Mouse (Mus musculus) adrenal gland, adult 18-20 months (tissue): ENCODE data around the gene Saal1. TPM values are rescaled to one million over a fixed set of nuclear protein-coding genes. Genes with fewer than 3 reads are reported as not detected.
"Not testable (repeated sequence)": the region's sequence is repeated elsewhere in the genome, so short reads cannot be mapped to it uniquely, and the experiment has no call there.

Source experiments
- DNase-seq, 2 experiments: peaks; one replicate each; pipeline ENCODE4 v3.0.0; 2021 to 2022; ENCODE audit warnings: low spot score in 2 of 2
- long read RNA-seq, 2 experiments: library from polyadenylated mRNA; stranded (forward); transcript quantifications; one replicate each; pipeline ENCODE4 v2.0.0; 2021
- total RNA-seq, 2 experiments: library from RNA; stranded (reverse); gene quantifications; 1 replicate in 1 of 2; 2 replicates in 1 of 2; pipeline ENCODE4 v1.2.3; 2021

Gene Saal1
- 1 to 10 TPM; 6.5 to 7.8 TPM for total RNA-seq
- long read RNA-seq, experiment 1, full-length matches to known transcripts, result 8 of 9 reads
- long read RNA-seq, experiment 1, partial matches to known transcripts, result 0 of 9 reads
- long read RNA-seq, experiment 1, other reads (novel, unspliced or antisense), result 1 of 9 reads
- long read RNA-seq, experiment 2, full-length matches to known transcripts, result 27 of 32 reads
- long read RNA-seq, experiment 2, partial matches to known transcripts, result 2 of 32 reads
- long read RNA-seq, experiment 2, other reads (novel, unspliced or antisense), result 3 of 32 reads

DNA sequence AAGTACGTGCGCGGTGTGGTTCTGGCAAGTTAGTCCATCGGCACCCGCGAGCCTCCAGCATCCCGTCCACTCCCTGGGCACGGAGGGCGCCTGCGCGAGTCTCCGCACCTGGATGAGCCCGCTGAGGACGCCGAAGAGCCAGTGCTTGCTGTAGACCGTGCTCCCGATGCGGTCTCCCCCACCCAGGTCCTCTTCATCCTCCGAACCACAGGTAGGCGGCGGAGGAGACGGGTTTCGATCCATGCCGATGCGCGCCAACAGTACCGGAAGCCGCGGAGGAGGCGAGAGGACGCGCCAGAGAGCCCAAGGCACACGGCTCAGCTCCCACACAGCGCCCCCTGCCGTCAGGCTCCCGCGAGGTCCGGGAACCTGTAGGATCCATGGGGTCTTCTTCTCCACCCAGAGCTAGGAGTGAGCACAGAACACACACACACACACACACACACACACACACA, at the start of gene Saal1:
Gene Saal1 (minus strand): TSS at position 291 of the 455 bp plus-strand sequence.
- DNase-seq, result peak; percentile 84 to 87

DNA sequence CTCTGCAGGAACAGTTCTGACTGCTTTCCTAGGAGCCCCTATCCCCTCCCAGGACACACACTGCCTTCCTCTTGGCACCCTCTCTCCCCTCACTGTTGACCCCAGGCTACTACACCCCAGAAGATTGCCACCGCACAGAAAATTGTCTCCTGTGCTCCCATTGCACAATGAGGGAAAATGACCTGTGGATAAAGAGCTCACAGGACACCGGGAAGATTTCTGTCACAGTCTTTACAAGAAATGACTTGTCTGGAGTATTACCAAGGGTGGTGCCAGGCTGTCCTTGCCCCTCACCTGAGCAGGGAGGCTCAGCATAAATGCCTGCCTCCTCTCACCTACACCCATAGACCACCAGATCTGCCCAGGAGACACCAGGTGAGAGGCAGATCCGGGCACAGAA, 41.0 kb upstream of the Saal1 start, which contains the start of gene Saa2:
Gene Saa2 (plus strand): TSS at position 301 of the 400 bp plus-strand sequence.
- no peak for DNase-seq

DNA sequence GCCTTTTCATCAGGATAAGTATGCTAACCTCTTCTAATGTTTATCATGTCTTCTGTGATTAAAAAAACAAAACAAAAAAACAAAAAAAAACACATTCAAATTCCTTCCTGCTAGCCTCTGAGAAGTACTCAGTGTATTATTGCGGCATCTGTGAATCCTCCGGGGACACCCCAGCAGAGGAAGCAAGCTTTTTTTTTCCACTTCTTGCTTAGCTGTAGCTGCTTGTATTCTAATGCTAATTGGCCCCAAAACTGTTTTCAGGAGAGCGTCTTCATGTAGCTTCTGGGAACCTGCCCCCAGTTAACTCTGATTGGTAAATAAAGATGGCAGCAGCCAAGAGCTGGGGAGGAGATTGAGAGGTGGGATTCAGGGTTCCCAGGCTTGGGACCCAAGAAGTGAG, 38.0 kb upstream of the Saal1 start:
- no peak for DNase-seq

DNA sequence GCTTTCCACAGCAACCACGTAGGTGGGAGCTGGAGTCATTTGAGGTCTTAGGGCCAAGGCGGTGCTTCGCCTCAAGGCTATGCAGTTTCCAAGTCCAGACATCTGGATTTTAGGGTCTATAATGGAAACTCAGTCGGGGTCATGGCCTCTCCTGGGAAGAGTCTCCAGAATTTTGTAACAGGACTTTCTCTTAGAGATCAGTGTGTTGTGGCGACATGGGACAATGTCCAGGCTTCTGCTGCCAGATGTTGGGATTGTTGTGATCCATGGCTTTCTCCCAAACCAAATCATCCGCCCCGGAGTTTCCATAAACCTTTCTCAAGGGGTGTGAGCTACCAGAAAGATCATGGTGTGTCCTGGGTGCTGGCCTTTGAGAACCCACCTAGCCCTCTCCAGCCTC, 35.9 kb upstream of the Saal1 start:
- no peak for DNase-seq

DNA sequence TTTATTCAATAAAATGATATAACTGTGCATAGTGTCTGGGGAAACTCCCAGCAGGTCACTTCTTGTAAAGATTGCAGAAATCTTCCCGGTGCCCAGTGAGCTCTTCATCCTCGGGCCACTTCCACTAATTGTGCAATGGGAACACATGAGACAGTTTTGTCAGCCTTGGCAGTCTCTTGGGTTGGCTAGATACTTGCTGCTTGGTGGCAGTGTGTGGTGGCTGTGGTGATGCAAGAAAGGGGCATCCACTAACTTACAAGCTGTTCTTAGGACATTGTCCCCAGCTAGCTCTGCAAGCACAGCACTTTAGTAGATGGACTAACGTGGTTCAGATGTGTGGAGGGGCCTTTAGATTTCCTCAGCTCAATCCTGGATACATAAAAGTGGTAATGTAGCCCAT, 35.3 kb upstream of the Saal1 start:
- DNase-seq, result peak in 1 of 2 experiments; percentile 27

DNA sequence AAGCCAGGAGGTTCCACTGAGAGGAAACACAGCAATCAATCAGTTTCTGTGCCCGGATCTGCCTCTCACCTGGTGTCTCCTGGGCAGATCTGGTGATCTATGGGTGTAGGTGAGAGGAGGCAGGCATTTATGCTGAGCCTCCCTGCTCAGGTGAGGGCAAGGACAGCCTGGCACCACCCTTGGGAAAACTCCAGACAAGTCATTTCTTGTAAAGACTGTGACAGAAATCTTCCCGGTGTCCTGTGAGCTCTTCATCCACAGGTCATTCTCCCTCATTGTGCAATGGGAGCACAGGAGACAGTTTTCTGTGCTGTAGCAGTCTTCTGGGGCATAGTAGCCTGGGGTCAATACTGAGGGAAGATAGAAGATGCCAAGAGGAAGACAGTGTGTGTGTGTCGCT, 32.4 kb upstream of the Saal1 start, which contains the start of gene Saa1:
Gene Saa1 (minus strand): TSS at position 101 of the 400 bp plus-strand sequence.
- DNase-seq, result not testable (repeated sequence)

DNA sequence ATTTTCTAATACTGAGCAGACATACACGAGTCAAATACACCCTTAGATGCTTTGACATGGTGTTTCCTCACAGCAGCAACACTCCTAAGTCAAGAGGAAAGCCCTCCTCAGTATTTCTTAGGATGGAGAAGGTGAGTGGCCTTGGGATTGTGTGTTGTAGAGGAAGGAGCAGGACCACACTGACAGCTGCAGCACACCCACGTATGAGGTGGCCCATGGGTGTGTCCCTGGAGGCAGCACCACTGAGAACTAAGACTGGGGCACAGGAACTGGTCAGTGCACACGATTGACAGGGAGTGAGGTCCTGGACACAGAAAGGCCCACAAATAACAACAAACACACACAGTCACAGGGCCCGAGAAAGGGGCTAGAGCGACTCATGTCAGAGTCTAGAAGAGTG, 29.6 kb upstream of the Saal1 start:
- DNase-seq, result not testable (repeated sequence)

DNA sequence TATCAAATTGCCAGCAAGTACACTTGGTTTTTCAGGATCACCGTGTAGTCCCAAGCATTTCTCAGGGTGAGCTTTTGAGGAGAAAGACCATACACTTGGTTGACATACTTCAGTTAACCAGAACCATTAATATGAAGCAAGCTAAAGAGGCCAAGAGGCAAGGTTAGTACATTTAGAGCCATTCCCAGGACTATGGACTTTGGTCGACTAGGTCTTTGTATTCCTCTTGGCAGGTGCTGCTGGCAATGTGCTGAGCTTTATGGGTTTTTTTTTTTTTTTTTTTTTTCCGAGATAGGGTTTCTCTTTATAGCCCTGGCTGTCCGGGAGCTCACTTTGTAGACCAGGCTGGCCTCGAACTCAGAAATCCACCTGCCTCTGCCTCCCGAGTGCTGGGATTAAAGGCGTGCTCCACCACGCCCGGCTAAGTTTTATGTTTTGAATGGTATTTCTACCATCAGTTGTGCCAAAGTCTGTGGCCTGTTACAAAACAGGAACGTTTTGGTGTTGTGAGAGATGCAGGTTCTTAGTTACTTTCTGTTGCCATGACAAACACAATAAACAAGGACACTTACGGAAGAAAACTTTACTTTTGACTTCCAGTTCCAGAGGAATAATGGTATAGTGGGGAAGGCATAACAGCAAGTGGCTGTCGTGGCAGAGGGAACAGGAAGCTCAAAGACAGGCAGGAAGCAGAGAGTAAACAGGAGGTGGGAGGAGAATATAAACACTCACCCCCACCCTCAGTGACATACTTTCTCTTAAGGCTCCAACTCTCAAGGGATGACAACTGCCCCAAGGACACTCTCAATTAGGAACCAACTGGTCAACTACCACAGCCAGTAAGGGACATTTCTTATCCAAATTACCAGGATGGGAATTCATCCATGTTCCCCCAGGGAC, 28.3 kb upstream of the Saal1 start:
- DNase-seq, result no peak

DNA sequence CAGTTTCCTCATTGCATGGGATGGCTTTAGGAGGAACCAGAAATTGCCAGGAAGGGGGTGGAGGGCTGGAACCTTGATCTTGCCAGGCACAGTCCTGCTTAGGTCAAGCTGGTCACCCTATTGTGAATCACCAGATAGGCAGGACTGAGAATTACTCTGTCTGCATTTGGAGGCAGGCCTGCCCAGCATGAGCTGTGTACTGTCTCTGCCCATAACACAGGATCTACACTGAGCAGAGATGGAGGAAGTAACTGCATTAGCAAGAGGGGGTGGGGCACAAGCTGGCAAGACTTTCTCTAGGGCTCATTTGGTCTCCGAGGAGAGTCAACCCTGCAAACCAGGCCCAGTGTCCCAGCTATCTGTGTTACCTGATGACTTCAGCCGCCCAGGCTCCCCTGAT, 24.5 kb upstream of the Saal1 start:
- DNase-seq, result no peak

DNA sequence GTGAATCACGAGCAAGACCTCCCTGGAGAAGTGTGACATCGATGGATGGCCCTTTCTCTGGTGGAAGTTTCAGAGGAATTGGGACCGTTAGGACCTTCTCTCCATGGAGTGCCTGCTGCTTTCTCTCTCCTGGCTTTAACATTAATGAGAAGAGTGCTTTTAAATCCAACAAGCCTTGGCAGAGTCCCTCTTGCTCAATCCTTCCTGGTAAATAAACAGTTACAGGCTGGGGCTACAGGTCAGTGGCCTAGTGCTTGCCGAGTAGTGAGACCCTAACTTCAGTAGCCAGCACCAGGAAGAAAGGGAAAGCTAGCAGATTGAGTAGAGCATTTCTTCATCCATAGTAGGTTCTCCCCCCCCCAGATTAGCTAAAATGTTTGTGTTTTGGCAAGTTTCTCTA, 22.0 kb upstream of the Saal1 start, which contains the start of gene Saa4:
Gene Saa4 (minus strand): TSS at position 146 of the 400 bp plus-strand sequence.
- no peak for DNase-seq

DNA sequence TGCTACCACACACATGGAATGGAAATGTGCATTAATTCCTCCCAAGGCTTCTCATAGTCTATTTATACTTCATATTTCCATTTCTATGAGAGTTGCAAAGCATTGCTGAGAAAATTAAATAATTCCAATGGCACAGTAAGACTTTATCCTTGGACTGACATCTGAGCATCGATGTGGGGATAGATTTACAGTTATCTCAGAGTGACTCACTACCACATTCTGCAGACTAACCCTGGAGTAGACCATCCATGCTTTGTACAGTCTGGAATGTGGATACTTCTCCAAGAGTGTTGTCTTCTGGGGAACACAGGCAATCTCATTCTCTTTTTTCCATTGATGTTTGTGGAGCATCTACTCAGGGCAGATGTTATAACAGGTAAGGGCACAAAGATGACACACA, 17.1 kb upstream of the Saal1 start:
- DNase-seq, result no peak

DNA sequence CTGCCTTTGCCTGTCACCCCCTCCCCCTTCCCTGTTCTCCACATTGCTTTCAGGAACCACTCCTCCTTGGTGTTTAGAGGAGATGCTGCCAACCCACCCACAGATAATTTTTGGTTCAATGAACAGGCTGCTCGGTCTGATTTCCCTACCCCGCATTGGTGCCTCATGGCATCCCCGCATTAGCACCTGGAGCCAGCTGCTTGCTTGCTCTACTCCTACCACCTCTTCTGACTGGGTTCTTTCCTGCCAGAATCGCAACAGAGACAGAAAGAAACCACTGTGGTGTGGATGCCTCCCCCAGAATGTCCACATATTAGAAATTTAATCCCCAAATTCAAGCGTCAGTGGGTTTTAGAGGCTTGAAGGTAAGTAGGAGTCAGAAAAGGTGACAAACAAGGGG, 13.9 kb upstream of the Saal1 start:
- DNase-seq, result no peak

DNA sequence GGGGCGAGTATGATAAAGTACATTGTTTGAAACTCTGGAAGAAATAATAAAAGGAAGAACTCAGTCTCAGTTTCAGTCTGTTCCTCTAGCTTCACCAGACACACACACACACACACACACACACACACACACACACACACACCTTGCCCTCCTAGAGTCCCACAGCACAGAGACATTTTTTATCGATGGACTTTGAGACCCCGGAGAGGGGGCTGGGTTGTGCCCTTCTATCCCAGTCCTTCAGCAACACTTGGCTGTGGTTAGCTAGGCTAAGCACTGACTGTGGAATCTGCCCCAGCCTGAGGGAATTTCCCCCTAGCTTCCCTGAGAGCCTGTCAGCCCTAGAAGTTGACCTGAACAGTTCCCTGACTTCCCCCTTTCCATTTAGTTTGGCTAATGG, 13.4 kb upstream of the Saal1 start:
- no peak for DNase-seq

DNA sequence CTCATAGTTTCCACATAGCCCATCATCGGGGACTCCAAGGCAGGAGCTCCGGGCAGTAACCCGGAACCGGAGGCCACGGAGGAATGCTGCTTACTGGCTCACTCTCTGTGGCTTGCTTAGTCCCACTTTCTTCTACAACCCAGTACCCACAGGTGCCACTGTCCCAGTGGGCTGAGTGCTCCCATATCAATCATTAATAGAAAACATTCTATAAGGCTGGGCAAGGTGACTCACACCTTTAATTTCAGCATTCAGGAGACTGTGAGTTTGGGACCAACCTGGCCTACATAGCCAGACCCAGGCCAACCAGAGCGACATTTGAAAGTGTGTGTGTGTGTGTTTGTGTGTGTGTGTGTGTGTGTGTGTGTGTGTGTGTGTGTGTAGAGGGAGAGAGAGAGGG, 12.9 kb upstream of the Saal1 start:
- no peak for DNase-seq

DNA sequence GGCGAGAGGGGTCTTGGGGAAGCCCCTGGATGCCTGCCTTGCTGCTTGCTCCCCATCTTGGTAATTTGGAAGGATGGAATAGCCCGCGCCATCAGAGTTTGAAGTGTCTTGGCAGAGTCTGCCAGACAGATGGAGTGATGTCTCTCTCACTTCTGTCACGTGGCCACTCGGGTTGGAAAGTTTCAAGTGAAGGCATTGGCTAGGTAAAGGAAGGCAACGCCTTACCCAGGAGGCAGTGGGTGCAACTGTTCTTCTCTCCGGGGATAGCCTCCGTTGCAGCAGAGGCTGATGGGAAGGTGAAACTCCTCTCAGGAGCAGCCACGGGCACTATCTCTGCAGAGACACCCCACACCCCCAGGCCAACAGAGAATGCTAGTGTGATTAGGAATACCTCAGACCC, 10.0 kb upstream of the Saal1 start:
- DNase-seq, result no peak

DNA sequence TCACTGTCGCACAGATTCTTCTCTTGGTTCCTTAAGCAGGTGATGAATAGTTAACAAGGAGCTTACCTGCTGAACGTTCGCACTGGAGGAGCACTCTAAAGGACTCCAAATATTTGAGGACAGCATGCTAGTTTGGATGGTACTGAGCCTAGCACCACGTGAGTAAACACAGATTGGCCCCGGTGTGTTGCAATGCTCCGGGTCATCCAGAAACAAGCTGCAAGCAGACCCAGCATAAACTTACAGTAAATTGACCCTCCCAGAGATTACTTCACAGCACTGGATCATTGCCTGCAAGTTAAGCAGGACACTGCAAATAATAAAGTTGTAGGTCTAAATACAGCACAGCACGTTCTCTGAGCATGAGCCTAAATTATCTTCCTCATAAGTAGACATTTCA, 9.0 kb upstream of the Saal1 start:
- no peak for DNase-seq

DNA sequence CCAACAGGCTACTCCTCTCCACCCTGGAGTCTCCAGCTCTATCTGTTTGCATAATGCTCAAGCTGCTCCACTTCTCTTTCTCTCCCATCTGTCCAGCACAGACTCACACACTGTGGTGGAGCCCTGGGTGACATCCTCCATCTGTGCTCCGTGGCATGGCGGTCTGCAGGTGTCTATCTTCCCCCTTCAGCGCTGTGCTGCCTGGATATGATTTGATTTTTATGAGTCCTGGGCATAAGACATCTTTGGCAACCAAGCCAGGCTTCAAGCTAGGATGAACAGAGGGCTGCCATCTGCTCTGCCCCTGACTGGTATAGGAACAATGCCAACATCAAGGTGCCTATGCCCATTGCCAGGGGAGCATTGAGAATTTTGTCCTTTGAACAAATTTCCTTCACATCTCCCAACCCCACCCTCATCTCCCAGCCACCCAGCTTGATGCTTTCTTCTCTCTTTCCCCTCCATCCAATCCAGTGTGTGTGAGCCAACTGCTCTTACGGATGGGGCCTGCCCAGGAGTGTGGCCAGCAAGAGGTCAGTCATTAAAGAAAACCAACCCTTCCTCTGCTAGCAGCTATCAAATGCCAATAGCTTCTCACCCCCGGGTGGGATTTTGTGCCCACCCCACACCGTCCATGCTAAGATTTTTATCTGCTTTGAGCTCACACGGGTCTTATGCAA, 8.3 kb upstream of the Saal1 start:
- DNase-seq, result no peak

DNA sequence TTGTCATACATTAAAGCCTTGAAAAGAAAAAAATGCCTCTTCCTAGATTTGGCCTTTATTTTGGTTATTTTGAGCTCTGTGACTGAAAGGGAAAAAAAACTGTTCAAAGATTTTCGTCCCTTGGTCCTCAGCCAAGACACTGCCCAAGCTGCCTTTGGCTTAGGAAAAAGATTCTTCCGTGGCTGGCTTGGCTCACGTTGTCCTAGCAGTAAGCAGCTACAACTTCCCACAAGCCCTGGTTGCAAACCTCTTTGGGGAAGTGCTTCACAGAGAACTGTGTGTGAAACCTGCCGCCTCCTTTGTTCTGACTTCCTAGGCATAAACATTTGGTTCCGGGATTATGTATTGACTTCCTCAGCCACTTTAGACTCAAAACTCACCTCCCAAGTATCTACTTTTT, 6.4 kb upstream of the Saal1 start:
- peak in 1 of 2 experiments; percentile 17 for DNase-seq

DNA sequence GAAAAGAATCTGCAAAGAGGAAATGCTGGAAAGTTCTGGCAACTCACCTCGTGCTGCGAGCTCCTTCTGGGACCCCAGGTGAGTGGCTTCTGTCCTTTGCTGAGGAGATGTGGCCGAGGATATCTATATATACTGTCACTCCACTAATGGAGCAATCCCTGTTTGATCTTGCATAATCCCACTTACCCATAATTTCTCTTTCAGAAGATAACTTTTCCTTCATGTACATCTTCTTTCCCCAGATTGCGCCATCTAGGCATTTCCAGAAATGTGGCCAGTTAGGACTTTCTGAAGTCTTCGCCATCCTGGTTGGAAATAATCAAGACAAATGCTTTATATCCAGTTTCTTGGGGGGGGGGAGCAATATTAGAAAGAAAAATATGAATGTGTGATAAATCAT, 5.1 kb upstream of the Saal1 start, which contains the start of gene Saa3:
Gene Saa3 (minus strand): TSS at position 101 of the 400 bp plus-strand sequence.
- no peak for DNase-seq

DNA sequence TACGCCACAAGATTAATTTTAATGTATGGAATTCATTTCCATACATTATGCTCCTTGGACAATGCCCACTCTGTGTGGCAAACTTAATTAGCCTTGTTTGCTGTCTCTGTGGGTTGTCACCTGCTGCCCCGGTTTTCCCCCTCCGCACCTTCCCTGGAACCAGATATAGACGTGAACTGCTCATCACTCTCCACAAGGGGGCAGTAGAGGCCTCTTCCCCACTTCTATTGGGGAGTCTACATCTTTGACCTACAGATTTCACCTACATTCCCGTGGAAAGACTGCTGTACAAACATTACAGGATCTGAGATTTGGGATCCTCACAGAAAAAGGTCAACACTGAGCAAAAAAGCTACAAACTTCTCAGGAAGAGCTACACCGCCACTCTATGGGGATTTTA, 4.0 kb upstream of the Saal1 start:
- peak; percentile 68 to 71 for DNase-seq

DNA sequence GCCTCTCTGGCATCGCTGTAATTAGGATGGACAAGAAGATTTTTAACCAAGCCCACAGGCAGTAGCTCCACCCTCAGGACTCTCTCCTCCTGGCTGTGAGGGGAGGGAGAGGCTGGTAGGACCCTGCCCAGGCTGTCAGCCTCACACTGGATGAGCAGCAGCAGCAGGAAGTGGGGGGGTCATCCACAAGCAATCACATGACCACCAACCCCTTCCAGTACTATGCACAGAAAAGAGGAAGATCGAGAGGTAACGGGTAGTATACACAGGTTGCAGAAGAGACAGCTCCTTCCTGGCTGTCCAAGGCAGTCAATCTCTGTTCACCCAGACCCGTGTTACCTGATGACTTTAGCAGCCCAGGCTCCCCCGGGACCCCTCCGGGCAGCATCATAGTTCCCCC, 1.8 kb upstream of the Saal1 start:
- DNase-seq, result no peak
